Mouse (Mus musculus) C2C12 (cell line): Measurements from ENCODE around the gene Dlgap3.

Source experiments
- CTCF ChIP-seq: IDR thresholded peaks from one replicate; pipeline ENCODE4 v1.5.1; 2011; ENCODE audit not compliant: control insufficient read depth, insufficient read depth, insufficient read length
- FOSL1 ChIP-seq: IDR thresholded peaks from one replicate; pipeline ENCODE4 v1.8.0; 2011; ENCODE audit warnings: mild to moderate bottlenecking, low read length; ENCODE audit not compliant: poor library complexity, insufficient read depth, severe bottlenecking
- MAX ChIP-seq: IDR thresholded peaks from one replicate; pipeline ENCODE4 v1.6.1; 2011; ENCODE audit warnings: mild to moderate bottlenecking, control low read depth
- MYOD1 ChIP-seq: IDR thresholded peaks from one replicate; pipeline ENCODE4 v1.6.1; 2011; ENCODE audit warnings: low read depth; ENCODE audit not compliant: control insufficient read depth, insufficient read length
- MYOG ChIP-seq: IDR thresholded peaks from one replicate; pipeline ENCODE4 v1.6.1; 2011; ENCODE audit not compliant: control insufficient read depth, insufficient read length; ENCODE audit errors: extremely low read depth
- USF1 ChIP-seq: IDR thresholded peaks from one replicate; pipeline ENCODE4 v1.6.1; 2011; ENCODE audit warnings: low read depth, mild to moderate bottlenecking, control low read depth, moderate library complexity

GRCm38 (mm10) chr4:127169346-127170221, 580 bp downstream of the Dlgap3 start:
- TF ChIP-seq CTCF (no peak), USF1 (no peak), MAX (no peak), MYOG (no peak), MYOD1 (no peak), FOSL1 (no peak)
